Mouse (Mus musculus) WW6 (cell line): ENCODE data around the gene Arel1.

Experiments
- DNase-seq: peaks from one replicate; pipeline ENCODE4 v3.0.0-alpha.2; 2013; ENCODE audit warnings: low read depth, low spot score

Gene Arel1

DNA sequence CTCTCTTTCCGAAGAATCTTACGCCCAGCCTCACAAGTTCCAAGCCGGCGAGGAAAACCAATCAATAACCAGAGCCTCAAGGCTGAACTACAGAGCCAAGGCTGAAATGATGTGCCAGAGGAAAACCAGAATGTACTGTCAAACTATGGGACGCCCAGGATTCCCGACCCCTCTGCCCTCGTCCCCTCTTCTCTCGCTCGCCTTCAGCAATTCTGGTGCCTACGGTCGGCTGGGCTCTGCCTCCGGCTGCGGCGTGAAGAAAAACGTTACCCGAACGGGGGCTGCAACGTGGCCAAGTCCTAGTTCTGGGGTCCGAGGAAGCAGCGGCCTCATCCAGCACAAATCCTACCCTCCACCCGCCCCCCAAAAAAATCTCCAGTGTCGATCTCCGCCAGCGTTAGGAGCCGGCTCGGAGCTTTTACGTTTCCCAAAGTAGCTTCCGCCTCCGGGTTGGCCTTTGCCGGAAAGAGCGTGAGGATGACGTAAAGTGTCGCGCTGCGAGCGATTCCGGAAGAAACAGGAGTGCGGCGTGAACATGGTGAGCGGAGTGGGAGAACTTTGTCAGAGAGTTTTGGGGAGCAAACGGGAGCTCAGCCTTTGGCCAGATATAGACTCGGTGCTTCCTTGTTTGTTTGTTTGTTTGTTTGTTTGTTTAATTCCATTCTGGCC lies at the start of gene Arel1, which contains the start of gene Fcf1:
Gene Arel1, minus strand, starts transcription at position 473 of the 669 bp plus-strand sequence.
Gene Fcf1, plus strand, starts transcription at position 470 of the 669 bp plus-strand sequence.
- peak; percentile 85 for DNase-seq

DNA sequence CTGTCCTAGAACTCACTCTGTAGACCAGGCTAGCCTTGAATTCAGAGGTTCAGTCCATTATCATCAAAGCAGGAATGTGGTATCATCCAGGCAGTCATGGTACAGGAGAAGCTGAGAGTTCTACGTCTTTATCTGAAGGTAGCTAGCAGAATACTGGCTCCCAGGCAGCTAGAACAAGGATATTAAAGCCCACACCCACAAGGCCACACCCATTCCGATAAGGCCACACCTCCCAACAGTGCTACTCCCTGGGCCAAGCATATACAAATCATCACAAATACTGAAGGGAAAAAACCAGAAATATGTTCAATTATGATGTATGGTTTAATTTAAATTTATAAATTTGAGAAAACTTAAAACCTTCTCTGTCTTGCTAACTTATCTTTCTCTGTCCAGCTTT lies 41.5 kb upstream of the Arel1 start:
- DNase-seq = no peak

DNA sequence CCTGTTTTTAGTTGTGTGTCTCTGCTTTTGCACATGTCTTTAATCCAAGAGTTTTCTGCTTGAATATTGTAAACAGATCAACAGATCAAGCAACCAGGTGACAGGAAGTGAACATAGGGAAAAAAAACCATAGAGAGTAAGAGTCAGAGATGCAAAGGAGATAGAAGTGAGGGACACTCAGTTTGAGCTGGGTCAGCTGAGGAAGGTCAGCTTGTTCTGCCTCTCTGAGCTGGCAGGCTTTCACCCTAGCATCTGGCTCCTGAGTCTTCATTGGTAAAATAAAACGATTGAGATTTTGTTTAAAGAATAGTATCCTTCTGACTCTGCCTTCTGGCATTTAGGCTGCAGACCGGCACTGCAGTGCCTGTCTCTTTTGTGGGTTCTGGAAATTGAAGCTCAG lies 39.8 kb upstream of the Arel1 start:
- DNase-seq = no peak

DNA sequence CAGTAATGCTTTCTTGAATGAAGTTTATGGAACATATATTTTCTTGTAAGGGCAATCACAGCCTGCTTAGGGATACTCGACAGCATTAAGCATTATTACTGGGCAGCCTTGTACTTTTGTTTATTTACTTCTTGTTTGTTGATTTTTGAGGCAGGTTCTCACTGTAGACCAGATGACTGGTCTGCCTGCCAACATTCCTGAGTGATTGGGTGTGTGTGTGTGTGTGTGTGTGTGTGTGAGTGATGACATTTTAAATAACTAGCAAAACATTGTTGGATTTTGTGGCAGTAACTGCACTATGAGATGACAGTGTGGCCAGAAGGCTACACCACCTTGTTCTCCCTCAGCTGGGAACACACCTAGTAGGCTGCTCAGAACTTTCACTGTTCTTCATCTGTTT lies 39.1 kb upstream of the Arel1 start:
- DNase-seq = no peak

DNA sequence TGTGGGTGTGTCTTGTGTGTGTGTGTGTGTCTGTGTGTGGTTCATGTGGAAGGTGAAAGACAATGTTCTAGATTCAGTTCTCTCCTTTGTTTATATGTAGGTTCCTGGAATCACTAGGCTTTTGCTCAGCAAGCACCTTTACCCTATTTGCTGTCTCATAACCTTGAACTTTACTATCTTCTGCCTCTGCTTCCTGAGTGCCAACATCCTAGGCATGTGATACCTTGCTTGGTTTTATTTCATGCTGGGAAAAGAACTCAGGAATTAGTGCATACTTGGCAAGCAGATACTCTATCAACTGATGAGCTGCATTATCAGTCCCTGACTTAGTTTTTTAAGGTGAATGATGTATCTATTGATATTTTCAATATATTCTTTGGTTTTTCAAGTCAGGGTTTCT lies 36.3 kb upstream of the Arel1 start:
- DNase-seq = no peak

DNA sequence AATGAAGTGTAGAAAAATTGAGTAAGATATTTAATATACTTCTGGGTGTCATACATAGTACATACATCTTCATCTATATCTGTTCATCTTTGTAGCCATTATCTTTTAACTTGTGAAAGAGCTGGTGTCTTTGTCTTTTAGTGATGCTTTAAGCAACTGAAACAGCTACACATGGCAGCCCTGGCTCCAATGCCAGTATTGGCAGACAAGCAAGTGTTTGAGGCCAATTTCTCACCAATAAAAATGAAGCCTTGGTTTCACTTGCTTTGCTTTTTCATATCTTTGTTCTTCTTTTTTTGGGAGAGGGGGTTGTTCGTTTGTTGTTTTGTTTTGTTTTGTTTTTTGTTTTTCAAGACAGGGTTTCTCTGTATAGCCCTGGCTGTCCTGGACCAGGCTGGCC lies 35.5 kb upstream of the Arel1 start:
- no peak for DNase-seq

DNA sequence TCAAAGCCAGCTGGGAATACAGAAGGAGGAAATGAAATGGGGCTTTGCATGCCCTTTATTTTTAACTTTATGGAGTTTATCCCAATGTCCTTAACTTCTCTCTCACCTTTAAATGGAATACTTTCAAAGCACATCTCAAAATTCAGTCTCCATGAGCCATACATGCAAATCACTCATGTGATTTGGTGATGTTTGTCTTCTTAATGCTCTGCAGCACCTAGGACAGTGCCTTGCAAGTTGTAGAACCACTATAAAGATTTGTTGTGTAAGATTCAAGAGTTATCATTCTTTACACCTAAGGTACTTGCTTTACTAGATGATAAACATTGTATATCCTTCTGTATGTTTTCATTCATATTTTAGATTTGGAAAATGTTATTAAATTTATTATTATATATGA lies 28.4 kb upstream of the Arel1 start:
- no peak for DNase-seq

DNA sequence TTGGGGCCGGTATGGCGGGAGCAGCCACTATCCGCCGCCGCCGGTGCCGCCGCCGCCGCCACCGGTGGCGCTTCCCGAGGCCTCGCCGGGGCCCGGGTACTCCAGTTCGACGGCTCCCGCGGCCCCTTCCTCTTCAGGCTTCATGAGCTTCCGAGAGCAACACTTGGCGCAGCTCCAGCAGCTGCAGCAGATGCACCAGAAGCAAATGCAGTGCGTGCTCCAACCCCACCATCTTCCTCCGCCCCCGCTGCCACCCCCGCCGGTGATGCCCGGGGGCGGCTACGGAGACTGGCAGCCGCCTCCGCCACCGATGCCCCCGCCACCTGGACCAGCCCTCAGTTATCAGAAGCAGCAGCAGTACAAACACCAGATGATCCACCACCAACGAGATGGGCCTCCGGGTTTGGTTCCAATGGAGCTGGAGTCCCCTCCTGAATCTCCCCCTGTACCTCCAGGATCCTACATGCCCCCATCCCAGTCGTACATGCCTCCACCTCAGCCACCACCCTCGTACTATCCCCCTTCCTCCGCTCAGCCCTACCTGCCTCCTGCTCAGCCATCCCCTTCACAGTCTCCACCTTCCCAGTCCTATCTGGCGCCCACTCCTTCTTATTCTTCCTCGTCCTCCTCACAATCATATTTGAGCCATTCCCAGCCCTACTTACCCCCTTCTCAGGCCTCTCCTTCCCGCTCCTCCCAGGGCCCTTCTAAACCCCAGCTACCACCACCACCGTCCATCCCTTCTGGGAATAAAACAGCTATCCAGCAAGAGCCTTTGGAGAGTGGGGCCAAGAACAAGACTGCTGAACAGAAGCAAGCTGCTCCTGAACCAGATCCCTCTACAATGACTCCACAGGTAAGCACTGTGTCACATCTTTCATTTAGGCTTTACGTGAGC lies 26.1 kb upstream of the Arel1 start:
- no peak for DNase-seq

DNA sequence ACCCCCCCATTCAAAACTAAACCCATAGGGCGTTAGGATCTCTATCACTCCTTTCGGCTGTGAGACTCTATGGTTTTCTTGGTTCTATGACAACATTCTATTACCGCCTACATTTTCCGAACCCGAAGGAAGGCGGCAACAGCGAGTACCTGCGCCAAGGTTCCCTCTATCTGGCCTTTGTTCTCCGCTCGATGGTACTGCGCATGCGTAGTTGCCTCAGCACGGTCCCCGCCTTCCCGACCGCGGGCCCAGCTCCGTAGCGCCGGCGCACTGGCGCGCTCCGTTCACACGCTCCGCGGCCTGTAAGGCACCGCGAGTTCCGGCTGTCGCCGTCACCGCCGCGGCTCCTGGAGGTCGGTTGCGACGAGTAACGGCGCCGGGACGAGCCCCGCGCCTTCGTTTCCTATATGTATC lies 25.4 kb upstream of the Arel1 start, which contains the start of gene Ylpm1:
Gene Ylpm1, plus strand, starts transcription at position 239 of the 414 bp plus-strand sequence.
- peak; percentile 93 for DNase-seq

DNA sequence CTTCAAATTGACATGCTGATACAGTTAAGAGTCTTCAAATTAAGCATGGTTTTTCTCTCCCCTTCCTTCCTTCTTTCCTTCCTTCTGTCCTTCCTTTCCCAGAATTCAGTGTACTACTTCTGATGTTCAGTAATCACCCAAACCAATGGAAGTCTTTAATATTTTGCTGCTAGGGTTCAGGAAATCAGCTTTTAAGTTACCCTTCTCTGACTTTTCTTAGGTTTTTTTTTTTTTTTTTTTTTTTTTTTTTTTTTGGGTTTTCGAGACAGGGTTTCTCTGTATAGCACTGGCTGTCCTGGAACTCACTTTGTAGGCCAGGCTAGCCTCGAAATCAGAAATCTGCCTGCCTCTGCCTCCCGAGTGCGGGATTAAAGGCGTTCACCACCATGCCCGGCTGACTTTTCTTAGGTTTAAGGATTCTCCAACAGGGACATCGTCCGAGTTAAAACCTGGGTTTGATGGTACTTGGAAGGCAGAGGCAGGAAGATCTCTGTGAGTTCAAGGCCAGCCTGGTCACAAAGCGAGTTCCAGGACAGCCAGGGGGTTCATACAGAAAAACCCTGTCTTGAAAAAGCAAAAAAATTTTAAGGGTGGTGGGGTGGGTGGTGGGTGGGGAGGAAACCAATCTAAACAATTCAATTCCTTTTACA lies 24.5 kb upstream of the Arel1 start:
- DNase-seq = no peak

DNA sequence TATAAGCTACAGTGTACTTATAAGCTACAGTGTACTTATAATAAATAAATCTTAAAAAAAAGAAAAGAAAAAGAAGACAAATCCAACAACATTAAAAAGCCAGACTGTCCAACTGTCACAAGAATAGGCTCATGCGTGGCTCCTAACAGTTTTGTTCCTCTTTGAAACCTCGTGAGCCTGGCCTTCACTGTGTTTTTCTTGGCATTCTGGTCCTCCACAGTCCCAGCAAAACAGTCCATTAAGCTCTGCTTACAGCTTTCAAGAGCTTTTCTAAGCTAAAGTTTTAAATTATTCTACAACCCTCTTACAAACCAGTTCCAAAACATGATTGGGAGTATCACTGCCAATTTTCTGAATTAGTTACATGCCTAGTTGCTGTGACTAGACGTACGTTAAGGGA lies 18.8 kb upstream of the Arel1 start:
- DNase-seq = no peak

DNA sequence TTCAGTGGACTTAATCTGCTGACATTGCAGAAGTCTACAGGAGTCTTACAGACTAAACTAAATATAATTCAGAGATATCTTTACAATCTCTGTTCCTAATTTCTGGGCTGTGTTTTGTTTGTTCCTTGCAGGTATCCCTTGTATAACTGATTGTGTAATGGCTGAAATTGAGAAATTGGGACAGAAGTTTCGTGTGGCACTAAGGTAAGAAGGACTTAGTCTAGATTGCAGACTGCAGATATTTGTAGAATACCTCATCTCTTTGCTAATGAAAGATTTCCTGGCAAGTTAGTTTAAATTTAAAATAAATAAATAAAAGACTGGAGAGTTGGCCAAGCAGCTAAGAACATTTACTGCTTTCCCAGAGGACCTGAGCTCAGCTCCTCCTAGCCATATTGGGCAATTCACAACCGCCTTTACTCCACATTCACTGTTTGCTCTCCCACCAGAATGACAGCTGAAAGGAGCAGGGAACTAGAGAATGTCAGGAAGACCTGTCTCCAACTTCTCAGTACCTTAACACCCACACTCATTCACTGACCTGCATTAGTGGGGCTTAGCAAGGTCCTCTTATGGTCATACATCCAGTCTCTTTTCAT lies 8.7 kb upstream of the Arel1 start:
- DNase-seq = no peak

DNA sequence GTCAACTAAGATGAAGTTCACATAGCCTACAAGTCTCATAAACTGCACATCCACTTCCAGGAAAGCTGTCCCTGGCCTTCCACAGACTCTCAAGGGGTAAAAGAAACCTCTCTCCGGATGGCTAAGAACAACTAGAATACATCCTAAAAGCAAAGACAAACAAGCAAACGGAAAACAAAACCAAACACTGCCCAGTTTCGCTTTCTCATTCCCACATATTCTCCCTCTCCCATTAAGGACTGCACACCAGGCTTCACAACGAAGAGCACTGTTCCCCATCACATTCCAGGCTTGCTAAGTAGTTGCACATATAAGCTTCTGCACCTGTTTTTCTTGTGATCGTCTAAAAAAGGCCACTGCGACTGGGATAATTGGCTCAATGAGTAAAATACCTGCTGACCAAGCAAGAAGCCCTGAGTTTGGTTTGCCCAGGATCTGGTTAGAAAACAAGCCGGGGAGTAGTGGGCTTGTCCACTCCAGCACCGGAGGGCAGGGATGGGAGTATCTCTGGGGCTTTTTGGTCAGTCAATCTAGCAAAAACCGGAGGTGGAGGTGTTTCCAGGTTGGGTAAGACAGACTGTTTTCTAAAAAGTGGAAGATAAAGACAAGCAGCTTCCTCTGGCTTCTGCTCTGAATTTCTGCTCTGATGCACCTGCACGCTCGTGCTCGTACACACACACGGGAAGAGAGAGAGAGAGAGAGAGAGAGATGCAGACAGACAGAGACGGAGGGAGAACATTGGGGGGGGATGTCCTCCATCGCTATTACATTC lies 858 bp downstream of the Arel1 start:
- DNase-seq = no peak

DNA sequence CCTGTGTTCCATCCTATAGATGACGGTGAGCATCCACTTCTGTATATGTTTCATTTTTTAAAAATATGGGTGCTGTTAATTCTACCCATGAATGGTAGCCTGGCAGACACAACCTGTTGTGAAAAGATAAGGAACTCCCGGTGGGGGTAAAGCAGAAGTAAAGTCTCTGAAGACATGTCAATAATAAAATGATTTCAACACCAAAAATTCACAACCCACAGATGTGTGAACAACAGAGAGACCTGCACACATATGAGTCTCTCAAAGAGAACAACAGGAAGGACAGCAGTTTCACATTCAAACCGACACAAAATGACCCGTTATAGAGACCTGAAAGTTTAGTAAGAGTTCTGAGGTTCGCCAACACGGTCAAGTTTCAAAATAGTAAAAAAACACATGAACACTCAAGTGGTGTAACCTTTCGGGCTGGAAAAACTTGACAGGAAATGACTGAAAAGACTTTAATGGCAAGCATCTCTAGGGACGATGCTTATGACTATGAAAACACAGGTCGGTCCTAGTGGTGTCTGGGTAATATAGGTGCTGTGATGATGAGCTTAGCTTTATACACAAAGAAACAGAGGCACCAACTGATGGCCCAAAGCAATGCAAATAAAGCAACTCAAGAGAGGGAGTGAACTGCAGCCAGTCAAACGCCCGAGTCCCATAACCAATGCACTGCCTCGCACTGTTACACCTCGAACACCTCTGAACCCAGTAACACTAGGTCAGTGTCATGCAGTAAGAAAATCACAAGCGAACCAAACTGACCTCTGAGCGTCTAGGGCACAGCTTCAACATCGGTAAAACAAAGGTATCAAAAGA lies 1.7 kb downstream of the Arel1 start:
- no peak for DNase-seq

DNA sequence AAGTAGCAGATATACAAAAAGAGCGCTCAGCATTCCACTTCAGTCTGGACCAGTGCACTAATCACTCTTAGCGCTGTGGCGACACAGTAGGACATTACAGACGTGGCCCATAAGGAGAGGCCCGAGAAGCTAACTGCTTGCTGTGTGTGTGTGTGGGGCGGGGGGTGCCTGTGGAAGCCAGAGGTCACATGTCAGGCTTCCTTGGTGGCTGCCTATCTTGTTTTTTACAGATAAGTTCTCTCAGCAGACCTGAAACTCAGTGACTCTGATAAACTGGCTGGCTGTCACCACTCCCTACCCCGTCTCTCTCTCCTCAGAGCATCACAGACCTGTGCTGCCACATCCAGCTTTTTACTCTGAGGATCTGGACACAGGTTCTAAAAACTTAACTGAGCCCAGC lies 8.1 kb downstream of the Arel1 start:
- DNase-seq = no peak

DNA sequence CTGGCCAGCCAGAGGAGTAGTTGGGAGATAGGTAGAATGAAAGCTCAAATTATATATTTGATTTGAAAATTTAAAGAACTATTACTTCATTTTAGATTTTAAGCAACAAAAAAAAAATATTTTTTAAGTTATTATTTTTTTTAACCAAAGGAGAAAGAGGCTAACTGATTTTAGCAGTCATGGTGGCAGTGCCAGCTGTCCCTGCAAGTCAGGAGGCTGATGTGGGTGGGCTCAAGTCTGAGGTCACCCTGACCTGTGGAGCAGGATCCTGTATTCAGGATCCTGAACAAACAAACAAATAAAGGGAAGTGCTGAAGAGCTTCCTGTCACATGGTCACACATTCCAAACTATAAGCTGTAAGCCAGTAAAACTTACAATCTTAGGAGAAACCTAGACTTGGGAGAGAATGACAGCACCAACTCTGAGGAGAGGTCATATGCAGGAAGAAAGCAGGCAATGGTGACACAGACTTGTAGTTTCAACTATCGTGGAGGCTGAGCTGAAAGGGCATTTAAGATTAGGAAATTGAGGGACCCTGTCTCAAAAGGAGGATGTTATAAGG lies 11.8 kb downstream of the Arel1 start:
- no peak for DNase-seq

DNA sequence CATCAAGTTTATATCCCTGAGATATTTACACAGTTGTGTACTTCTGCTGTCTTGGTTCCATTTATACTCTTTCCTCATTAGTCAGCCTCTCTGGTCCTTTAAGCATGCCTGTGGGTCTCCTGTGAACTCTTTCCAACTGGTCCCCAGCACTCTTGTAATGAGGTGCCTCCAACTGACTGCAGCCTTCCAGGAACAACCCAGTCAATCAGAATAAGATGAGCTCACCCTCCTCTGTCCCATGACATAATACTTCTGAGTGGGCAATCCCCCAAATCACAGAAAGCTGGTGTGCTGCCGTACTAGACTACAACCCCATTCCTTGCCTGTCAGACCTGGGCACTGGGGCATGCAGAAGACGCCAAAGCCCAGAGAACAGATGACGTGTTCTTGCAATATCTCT lies 14.4 kb downstream of the Arel1 start:
- no peak for DNase-seq

DNA sequence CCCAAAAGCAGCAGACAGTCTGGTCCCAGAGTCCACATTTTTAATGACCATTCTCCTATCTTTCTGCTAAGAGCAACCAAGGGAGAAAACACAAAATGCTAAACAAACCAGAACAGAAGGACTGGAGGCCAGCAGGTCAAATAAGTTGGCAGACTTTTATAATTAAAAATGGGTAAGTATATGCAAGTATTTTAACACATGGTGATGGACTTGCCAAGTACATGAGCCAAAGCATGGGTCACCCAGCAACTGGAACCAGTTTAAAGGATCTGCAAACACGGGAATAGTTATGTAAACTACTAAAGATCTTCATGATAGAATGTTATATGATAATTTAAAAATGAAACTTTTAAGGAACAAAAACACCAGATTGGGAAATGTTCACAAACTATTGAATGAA lies 18.3 kb downstream of the Arel1 start:
- DNase-seq = no peak

DNA sequence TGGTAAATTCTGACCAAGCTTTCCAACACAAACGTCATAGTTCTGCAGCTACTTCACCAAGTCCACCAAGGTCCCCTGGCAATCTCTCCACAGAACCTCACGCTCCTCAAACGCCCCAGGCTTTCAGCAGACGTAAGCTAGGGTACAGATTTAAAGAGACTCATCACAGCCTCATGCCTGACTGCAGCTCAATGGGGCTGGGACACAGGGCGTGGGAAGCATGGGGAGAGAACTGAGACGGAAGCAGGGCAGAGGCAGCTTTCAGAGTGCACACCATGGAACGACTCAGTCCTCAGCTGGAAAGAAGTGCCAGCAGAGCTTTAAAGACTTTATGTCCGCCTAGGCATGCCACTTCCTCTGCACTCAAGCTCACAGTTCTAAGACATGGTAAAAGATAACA lies 19.2 kb downstream of the Arel1 start:
- DNase-seq = no peak

DNA sequence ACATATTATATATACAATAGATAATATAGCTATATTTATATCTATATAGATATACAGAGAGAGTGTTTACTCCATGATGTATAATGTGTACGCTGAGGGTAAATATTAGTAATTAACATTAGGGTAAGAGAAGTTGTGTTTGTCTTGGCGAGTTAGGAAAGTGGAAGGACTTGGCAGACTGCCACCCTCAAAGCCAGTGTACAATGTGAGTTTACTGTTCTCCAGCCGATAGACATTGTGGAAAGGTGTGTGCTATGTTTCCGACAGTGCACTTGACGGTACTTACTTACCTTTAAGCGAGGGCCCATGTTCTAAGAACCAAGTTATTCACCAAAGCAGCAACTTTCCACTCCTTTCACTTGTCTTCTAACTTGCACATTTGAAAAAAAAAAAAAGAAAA lies 19.9 kb downstream of the Arel1 start:
- no peak for DNase-seq
